Mouse (Mus musculus) midbrain, postnatal 0 days (tissue): ENCODE results near the gene Cmc1. TPM values are rescaled to one million over a fixed set of nuclear protein-coding genes. Genes with fewer than 3 reads are reported as not detected.
A peak's percentile ranks its signal among the peaks of the same experiment; 100 is the strongest.
"Not testable (repeated sequence)": the region's sequence is repeated elsewhere in the genome, so short reads cannot be mapped to it uniquely, and the experiment has no call there.

Experiments
- ATAC-seq: fragments of 200-750 bp; cut with Nextera tagmentation; 2 replicates; pipeline ENCODE4 v1.8.0; 2017; ENCODE audit warnings: moderate number of reproducible peaks, mild to moderate bottlenecking, moderate TSS enrichment, moderate library complexity; ENCODE audit not compliant: low FRiP score
- DNase-seq: peaks from one replicate; pipeline ENCODE4 v3.0.0-alpha.2; 2015; ENCODE audit warnings: low spot score
- H3K27ac ChIP-seq: fragments of 300-500 bp; sonication (generic); 2 replicates; pipeline ENCODE4 v1.5.1; 2014; ENCODE audit warnings: low read depth, mild to moderate bottlenecking, low read length, mixed read lengths
- H3K27me3 ChIP-seq: fragments of 300-500 bp; sonication (generic); 2 replicates; pipeline ENCODE4 v1.6.1; 2014; ENCODE audit warnings: low read length, control low read depth, mixed read lengths; ENCODE audit not compliant: insufficient read depth
- H3K36me3 ChIP-seq: fragments of 300-500 bp; sonication (generic); 2 replicates; pipeline ENCODE4 v1.6.1; 2014; ENCODE audit warnings: low read length, control low read depth, mixed read lengths; ENCODE audit not compliant: insufficient read depth
- H3K4me1 ChIP-seq: fragments of 300-500 bp; sonication (generic); 2 replicates; pipeline ENCODE4 v1.6.1; 2014; ENCODE audit warnings: mild to moderate bottlenecking, control low read depth, antibody characterized with exemption, low read length, mixed read lengths; ENCODE audit not compliant: insufficient read depth
- H3K4me2 ChIP-seq: fragments of 300-500 bp; sonication (generic); 2 replicates; pipeline ENCODE4 v1.6.1; 2014; ENCODE audit warnings: low read depth, mild to moderate bottlenecking, low read length, mixed read lengths; ENCODE audit not compliant: poor library complexity, severe bottlenecking
- H3K4me3 ChIP-seq: fragments of 300-500 bp; sonication (generic); 2 replicates; pipeline ENCODE4 v1.5.1; 2014; ENCODE audit warnings: low read depth, mild to moderate bottlenecking, low read length, moderate library complexity
- H3K9ac ChIP-seq: fragments of 300-500 bp; sonication (generic); replicated peaks from 2 replicates; pipeline ENCODE4 v1.6.1; 2014; ENCODE audit warnings: mild to moderate bottlenecking, low read length, moderate library complexity, mixed read lengths; ENCODE audit not compliant: poor library complexity, severe bottlenecking
- H3K9me3 ChIP-seq: fragments of 300-500 bp; sonication (generic); 2 replicates; pipeline ENCODE4 v1.6.1; 2016; ENCODE audit warnings: low read length, control low read depth
- CTCF ChIP-seq: IDR thresholded peaks from 2 replicates; pipeline ENCODE4 v1.5.1; 2016; ENCODE audit warnings: antibody characterized with exemption, mild to moderate bottlenecking
- WGBS: fragments of 180-500 bp; shearing (Covaris S2); extraction: QIAGEN DNeasy Blood & Tissue Kit; methylation state at CpG from one replicate; pipeline ENCODE4 v1.1.7; 2014; 5-methylcytosine and 5-hydroxymethylcytosine counted together
- polyA plus RNA-seq: library from polyadenylated mRNA; unstranded; fragments of >200 nt; fragmentation: Nextera tagmentation; extraction: Ambion mirVana; gene quantifications from 2 replicates; pipeline ENCODE4 v1.2.1, GENCODE M21; 2015
- total RNA-seq: library from RNA; depleted of rRNA; stranded (reverse); fragments of >200 nt; gene quantifications from 2 replicates; pipeline ENCODE4 v1.2.3, GENCODE M21; 2014

The Cmc1 gene
- total and polyA plus RNA-seq, 2 experiments from 2014 or later, result 3.2 to 44.6 TPM

DNA sequence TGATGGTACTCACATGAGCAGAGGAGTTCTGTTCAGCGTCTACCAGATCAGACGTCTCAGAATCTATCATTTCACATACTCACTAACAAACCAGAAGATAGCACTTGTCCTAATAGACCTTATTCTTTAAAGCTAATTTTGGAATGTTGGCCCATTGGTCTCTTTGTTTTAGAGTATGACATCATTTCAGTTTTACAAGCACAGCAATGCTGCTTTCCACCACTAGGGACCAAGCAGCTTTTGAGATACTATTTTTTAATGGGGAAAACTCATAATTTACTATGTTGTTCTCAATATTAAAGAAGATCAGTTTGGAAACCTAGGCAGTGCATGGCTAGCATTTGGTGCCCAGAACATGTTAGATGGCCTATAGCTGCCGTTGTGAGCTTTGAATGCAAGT, 7.3 kb upstream of the Cmc1 start:
- Histone ChIP-seq H3K4me3 (no peak overlapping the region), H3K9ac (no peak overlapping the region), H3K36me3 (no peaks in the 10 kb centered on the region), H3K9me3 (no peaks in the 10 kb centered on the region), H3K27me3 (no peaks in the 10 kb centered on the region), H3K4me2 (no peak overlapping the region), H3K27ac (no peak overlapping the region), H3K4me1 (no peaks in the 10 kb centered on the region)
- WGBS, result 94% methylated on average over 3 of the region's 3 CpGs
- DNase-seq (no peak), ATAC-seq (no peak)
- TF ChIP-seq CTCF, result peak; percentile 58

- Histone ChIP-seq H3K36me3 (no peaks in the 10 kb centered on the region), H3K27me3 (no peaks in the 10 kb centered on the region), H3K4me2 (no peak overlapping the region), H3K27ac (no peak overlapping the region), H3K9ac (no peak overlapping the region), H3K4me3 (no peak overlapping the region), H3K9me3 (no peaks in the 10 kb centered on the region), H3K4me1 (0 out of 2 replicates have a peak, but pooled peaks cover 3% of the 10 kb centered on the region)
- no peak for TF ChIP-seq CTCF
- WGBS, result 82% methylated on average over 5 of the region's 5 CpGs
- DNase-seq, result no peak
- ATAC-seq, result no peak
Observed at GRCm38 (mm10) chr9:118154666-118155065, 4.7 kb upstream of the Cmc1 start.

- Histone ChIP-seq H3K4me3 (no peak overlapping the region), H3K4me2 (no peak overlapping the region), H3K4me1 (peaks cover 3% of the 10 kb centered on the region; the same call in 1 of the 2 replicates), H3K36me3 (no peaks in the 10 kb centered on the region), H3K27ac (no peak overlapping the region), H3K27me3 (no peaks in the 10 kb centered on the region), H3K9me3 (no peaks in the 10 kb centered on the region), H3K9ac (no peak overlapping the region)
- DNase-seq (no peak), ATAC-seq (no peak)
- no peak for TF ChIP-seq CTCF
- 88% methylated on average over 1 of the region's 1 CpGs for WGBS
Observed at GRCm38 (mm10) chr9:118151221-118151507, 1.2 kb upstream of the Cmc1 start.

DNA sequence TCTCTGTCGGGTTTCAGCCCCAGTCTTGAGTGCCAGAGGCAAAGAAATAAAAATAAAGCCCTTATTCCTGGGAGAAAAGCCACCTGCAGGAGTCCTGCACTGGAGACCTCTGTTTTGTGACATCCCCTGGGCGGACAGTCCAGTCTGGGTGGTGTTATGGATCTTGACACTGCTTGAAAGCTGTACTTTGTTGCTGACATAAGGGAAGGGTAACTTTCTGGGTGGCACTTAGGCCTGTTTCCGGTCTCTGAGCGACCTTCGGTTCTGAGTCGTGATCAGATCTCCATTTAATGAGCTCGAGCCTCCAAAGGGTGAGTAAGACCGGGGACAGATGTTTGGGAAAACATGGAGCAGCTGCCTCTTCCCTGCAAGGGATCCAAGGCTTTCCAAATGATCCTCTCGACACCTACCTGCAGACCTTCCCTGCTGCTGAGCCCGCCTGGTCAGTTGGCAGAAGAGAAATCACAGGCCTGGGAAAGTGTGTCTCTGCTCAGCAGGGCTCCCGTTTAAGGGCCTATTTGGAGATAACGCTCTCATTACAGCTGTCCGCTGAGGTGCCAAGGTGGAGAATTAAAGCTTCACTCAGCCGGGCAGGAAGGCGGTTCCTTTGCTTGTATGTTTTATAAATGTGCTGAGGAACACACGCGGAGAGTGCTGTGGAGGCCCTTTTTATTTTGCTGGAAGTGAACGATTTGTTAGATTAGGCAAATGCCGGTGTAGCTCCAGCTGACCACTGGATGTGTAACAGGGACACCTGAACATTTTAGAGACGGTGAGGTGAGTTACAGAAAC, 648 bp upstream of the Cmc1 start:
- peaks cover 3% of the 10 kb centered on the region; the same call in 1 of the 2 replicates for H3K4me1 ChIP-seq
- H3K9ac ChIP-seq, result no peak overlapping the region
- no peaks in the 10 kb centered on the region for H3K36me3 ChIP-seq
- H3K9me3 ChIP-seq, result no peaks in the 10 kb centered on the region
- 75% methylated on average over 20 of the region's 20 CpGs for WGBS
- peak; percentile 9 for DNase-seq
- no peak for TF ChIP-seq CTCF
- 0 out of 2 replicates have a peak overlapping the region, but pooled peaks have one; percentile 27 for H3K27ac ChIP-seq
- peak overlapping the region; percentile 52 for H3K4me2 ChIP-seq
- ATAC-seq, result peak; percentile 3; the same call in 1 of the 2 replicates
- H3K4me3 ChIP-seq, result peak overlapping the region; percentile 86
- no peaks in the 10 kb centered on the region for H3K27me3 ChIP-seq

DNA sequence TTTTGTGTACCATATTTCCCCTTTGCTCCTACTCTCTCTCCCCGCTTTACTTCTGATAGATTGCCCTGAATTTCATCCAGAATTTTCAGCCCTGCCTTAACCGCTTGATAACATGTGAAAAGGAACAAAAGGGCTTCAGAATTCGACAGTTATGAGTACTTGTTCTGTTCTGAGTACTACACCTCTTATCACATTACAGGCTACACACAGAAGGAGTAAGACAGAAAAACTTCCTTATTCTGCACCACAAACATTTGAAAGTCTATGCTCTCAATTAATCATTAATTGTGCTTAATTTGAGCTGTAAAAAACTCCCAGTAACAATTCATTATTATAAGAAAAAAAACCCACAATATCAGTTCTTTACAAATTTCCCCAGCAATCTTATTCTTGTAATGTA, 9.6 kb downstream of the Cmc1 start:
- H3K4me2 ChIP-seq, H3K9me3 ChIP-seq, H3K4me1 ChIP-seq, DNase-seq, H3K9ac ChIP-seq, H3K4me3 ChIP-seq, H3K27ac ChIP-seq, H3K36me3 ChIP-seq, H3K27me3 ChIP-seq, ATAC-seq: not testable (repeated sequence)
- 82% methylated on average over 2 of the region's 3 CpGs for WGBS

GRCm38 (mm10) chr9:118110360-118110710, 39.6 kb downstream of the Cmc1 start:
- Histone ChIP-seq H3K9me3 (no peaks in the 10 kb centered on the region), H3K4me2 (no peak overlapping the region), H3K4me3 (no peak overlapping the region), H3K9ac (no peak overlapping the region), H3K36me3 (no peaks in the 10 kb centered on the region), H3K4me1 (no peaks in the 10 kb centered on the region), H3K27ac (no peak overlapping the region), H3K27me3 (no peaks in the 10 kb centered on the region)
- ATAC-seq, result no peak
- 55% methylated on average over 2 of the region's 2 CpGs for WGBS
- DNase-seq, result no peak
- TF ChIP-seq CTCF, result no peak
